Mouse (Mus musculus) heart, adult 2 months (tissue): ENCODE data around the gene Foxp1. TPM values are rescaled to one million over a fixed set of nuclear protein-coding genes. Genes with fewer than 3 reads are reported as not detected.

ENCODE experiments used
- DNase-seq, 2 experiments: peaks; one replicate each; pipeline ENCODE4 v3.0.0; 2021
- H3K27ac ChIP-seq: fragments of 200-600 bp; 2 replicates; pipeline ENCODE4 v1.8.1; 2022
- H3K27me3 ChIP-seq: fragments of 200-500 bp; 2 replicates; pipeline ENCODE4 v1.6.1; 2012; ENCODE audit warnings: mild to moderate bottlenecking, low read length, inconsistent platforms, mixed read lengths; ENCODE audit not compliant: control insufficient read depth, insufficient read depth
- H3K36me3 ChIP-seq: fragments of 200-500 bp; 2 replicates; pipeline ENCODE4 v1.6.1; 2012; ENCODE audit warnings: low read length, inconsistent platforms; ENCODE audit not compliant: control insufficient read depth, insufficient read depth
- H3K4me1 ChIP-seq: fragments of 200-500 bp; 2 replicates; pipeline ENCODE4 v1.6.1; 2011; ENCODE audit warnings: low read length; ENCODE audit not compliant: control insufficient read depth, insufficient read depth
- H3K4me3 ChIP-seq: fragments of 200-600 bp; 2 replicates; pipeline ENCODE4 v1.8.1; 2022
- H3K79me2 ChIP-seq: fragments of 200-500 bp; replicated peaks from 2 replicates; pipeline ENCODE4 v1.6.1; 2012; ENCODE audit warnings: mild to moderate bottlenecking, inconsistent platforms, low read length, moderate library complexity, mixed read lengths; ENCODE audit not compliant: control insufficient read depth, insufficient read depth
- H3K9ac ChIP-seq: fragments of 200-500 bp; 2 replicates; pipeline ENCODE4 v1.6.1; 2012; ENCODE audit warnings: low read depth, mild to moderate bottlenecking, control low read depth, inconsistent platforms, low read length, mixed read lengths
- CTCF ChIP-seq: fragments of 200-600 bp; IDR thresholded peaks from 2 replicates; pipeline ENCODE4 v1.8.1; 2022; ENCODE audit warnings: antibody characterized with exemption, mild to moderate bottlenecking, moderate library complexity
- EP300 ChIP-seq: fragments of 200-500 bp; IDR thresholded peaks from 2 replicates; pipeline ENCODE4 v1.6.1; 2011; ENCODE audit warnings: low read depth, low read length, control low read depth; ENCODE audit not compliant: insufficient read depth
- POLR2A ChIP-seq: fragments of 200-500 bp; IDR thresholded peaks from 2 replicates; pipeline ENCODE4 v1.6.1; 2011; ENCODE audit warnings: mild to moderate bottlenecking, low read depth, low read length, control low read depth; ENCODE audit not compliant: insufficient read depth
- WGBS: fragments of 180-500 bp; shearing (Covaris S2); methylation state at CpG from one replicate; pipeline ENCODE4 v1.1.7; 2018; 5-methylcytosine and 5-hydroxymethylcytosine counted together
- intact Hi-C: fragments of 180-260 bp; cut with DNase I; formaldehyde crosslinking; loops from one replicate; pipeline ENCODE4 v1.15.1; 2025
- polyA plus RNA-seq: library from polyadenylated mRNA; depleted of rRNA; stranded (reverse); fragments of >200 nt; gene quantifications from 2 replicates; pipeline ENCODE4 v1.2.3, GENCODE M21; 2012
- total RNA-seq, 2 experiments: library from RNA; stranded (reverse); gene quantifications; 2 replicates each; pipeline ENCODE4 v1.2.3; 2021

Foxp1 gene
- total and polyA plus RNA-seq, 3 experiments, result 22.9 to 31.6 (median 26.4) TPM

DNA sequence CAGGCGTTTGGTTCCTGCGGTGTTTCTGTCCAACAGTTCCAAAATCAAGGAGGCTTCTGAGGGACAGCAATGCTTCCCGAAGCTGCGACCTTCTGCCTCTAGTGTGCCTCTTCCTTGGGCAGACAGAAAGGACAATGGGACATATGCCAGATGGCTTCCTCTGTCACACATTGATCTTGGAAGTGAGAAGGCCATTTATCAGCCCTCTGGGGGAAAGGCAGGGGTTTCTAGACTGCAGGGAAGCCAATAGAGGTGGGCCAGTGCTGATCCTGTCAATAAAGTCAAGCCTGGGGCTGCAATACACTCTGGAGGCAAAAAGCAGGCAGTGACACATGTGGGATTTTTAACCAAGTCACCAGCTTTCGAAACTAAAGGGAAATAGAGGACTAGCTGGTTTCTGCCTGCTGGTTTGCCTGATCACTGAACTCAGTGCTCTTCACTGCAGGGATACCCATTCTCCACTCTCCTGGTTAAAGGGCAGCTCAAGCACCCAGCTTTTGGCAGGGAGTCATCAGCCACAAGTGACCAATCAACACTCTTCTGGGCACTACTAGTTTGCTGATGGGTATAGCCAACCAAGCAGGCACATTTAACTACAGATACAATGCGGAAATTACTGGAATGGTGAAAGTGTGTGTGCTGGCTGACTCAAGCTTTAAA, 315.2 kb downstream of the Foxp1 start:
- no peaks in the 10 kb centered on the region; the same call in 1 of the 2 replicates for H3K36me3 ChIP-seq
- no peak overlapping the region for H3K4me3 ChIP-seq
- no peak for TF ChIP-seq CTCF
- TF ChIP-seq EP300, result no peak
- no peak for TF ChIP-seq POLR2A
- intact Hi-C loops, result no loop called here
- no peak for DNase-seq
- no peaks in the 10 kb centered on the region for H3K27me3 ChIP-seq
- WGBS, result 48% methylated on average over 6 of the region's 6 CpGs
- H3K79me2 ChIP-seq, result no peaks in the 10 kb centered on the region
- H3K27ac ChIP-seq, result no peak overlapping the region
- H3K4me1 ChIP-seq, result peaks cover 5% of the 10 kb centered on the region
- no peak overlapping the region for H3K9ac ChIP-seq

DNA sequence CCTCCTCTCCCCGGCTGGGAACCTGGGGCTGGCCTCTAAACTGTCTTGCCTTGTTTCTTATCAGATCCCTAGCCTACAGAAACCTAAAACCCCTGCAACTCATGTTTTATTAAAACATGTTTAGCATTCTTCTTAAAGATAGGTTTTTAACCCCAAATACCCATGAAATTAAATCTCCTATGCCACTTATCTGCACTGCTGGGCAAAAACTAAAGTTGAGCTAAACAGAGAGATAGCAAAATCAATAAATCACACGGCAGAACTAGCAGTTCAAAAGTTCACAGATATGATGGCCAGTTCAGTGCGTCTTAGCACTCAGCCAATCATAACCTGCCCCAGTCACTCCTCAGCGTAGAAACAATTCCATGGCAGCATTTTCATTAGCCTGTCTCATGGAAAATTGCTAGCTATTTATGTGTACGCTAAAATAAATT, 316.1 kb downstream of the Foxp1 start:
- intact Hi-C loops, result no loop called here
- no peaks in the 10 kb centered on the region for H3K27me3 ChIP-seq
- WGBS, result 49% methylated on average over 5 of the region's 5 CpGs
- no peak overlapping the region for H3K27ac ChIP-seq
- H3K4me1 ChIP-seq, result peaks cover 5% of the 10 kb centered on the region
- no peaks in the 10 kb centered on the region for H3K79me2 ChIP-seq
- no peaks in the 10 kb centered on the region; the same call in 1 of the 2 replicates for H3K36me3 ChIP-seq
- TF ChIP-seq POLR2A (no peak), EP300 (no peak)
- no peak overlapping the region for H3K4me3 ChIP-seq
- DNase-seq, result no peak
- no peak overlapping the region for H3K9ac ChIP-seq

DNA sequence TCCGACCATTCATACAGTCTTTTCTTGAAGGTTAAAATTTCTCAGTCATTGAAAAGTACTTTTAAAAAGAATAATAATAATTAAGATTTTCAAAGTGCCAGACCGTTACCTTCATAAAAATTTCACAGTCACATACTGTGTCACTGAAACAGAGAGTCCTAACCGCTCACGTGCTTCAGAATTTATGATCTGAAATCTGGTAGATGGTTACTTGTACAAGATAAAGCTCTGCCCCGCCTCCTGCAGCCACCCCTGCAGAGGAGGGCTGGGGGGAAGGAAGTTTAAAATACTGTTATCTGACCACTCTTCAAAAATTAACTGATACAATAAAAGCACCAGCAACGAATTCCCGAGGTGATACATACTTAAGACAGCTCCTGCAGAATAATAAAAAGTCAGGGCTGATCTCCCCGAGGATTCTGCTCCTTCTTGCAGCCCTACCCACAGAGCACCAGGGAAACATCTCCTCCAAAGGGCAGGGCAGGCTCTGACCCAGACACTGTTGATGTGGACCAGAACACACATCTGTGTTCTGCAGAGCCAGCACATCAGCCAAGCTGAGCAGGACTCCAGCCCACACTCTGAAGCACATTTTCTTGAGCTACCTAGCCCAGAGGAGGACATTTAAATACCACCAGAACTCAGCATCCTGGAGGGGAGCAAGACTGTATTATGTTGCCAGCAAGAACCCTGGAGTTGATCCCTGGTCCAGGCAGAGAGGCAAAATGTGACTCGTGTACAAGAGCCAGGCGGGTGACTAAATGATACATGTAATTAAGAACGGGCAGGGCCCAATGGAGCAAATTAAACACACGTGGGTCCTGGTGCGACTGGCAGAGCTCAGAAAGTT, 316.7 kb downstream of the Foxp1 start:
- 41% methylated on average over 13 of the region's 13 CpGs for WGBS
- H3K9ac ChIP-seq, result no peak overlapping the region

DNA sequence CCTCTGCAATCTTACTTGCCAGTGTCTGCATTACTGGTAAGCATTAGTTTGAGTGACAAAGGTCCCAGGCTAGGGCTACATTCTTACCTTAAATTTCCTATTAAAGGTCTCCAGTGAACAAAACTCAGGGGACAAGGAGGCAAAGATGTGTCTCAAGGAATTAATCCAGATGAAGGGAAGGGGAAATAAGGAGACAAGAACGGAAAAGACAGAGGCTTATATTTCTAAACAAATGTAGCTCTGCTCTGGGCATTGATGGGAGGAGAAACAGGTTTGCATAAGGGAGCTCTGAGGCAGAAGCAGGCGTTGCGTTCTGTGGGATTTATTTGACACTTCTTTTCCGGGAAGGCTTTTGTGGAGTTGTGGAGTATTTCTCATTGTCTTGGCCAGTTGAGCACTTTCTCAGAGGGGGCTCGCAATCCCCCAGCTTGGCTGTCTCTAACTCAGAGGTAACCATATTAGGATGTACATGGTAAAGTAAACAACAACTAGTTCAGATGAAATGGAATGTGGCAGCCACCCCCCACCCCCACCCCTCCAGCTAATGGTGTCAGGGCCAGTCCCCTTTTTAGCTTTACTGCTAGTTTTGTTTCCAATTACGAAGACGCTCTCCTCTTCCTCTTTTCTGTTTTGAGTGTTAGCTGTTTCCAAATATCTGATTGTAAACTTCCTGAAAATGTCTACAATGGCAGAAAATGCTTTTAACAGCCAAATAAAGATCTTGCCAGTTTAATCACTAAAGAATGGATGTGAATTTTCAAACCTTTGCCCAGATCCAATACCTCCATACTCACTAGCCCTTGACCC, 317.5 kb downstream of the Foxp1 start:
- H3K27ac ChIP-seq, result peak overlapping the region; percentile 23
- intact Hi-C loops, result no loop called here

More for the DNA sequence above, 316.7 kb downstream of the Foxp1 start:
- no peak for TF ChIP-seq EP300
- no peak for TF ChIP-seq CTCF
- TF ChIP-seq POLR2A, result no peak
- intact Hi-C loops, result no loop called here
- H3K36me3 ChIP-seq, result no peaks in the 10 kb centered on the region; the same call in 1 of the 2 replicates
- H3K27ac ChIP-seq, result no peak overlapping the region; the same call in 1 of the 2 replicates
- peaks cover 8% of the 10 kb centered on the region for H3K4me1 ChIP-seq
- no peak overlapping the region for H3K4me3 ChIP-seq
- H3K27me3 ChIP-seq, result no peaks in the 10 kb centered on the region
- no peak for DNase-seq
- H3K79me2 ChIP-seq, result no peaks in the 10 kb centered on the region

DNA sequence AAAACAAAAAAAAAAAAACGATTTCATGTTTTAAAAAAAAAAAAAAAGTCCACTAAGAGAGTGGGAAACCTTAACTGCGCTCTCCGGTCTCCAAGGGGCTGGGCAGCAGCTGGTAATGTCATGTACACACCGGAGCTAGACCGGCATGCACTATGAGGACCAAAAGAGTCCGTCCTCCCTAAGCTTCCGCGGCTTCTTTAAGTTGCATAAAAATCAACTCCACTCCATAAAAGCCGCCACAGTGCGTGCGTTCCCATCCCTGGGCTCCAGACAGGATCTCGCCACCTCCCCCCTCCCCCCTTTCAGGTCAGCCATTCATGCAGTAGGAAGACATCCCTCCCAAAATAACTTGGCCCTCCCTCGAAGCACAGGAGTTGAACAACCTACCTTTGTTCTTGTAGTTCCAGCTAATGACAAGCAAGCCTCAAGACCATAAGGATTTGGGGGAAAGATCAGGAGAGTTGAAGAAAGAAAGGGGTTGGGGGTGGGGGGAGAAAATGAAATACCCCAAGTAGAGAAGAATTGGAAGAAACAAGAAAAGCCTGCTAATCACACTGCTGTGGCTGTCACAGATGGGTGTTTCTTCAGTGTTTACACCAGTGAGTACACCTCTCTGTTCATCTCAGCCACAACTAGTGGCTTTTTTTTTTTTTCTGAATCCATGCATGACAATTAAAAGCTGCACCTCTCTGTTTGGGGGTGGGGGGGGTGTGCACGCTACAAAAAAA, 318.3 kb downstream of the Foxp1 start:
- H3K4me1 ChIP-seq, result peaks cover 8% of the 10 kb centered on the region

More for the DNA sequence above, 317.5 kb downstream of the Foxp1 start:
- Histone ChIP-seq H3K4me1 (peaks cover 8% of the 10 kb centered on the region), H3K9ac (no peak overlapping the region; the same call in 1 of the 2 replicates), H3K79me2 (no peaks in the 10 kb centered on the region), H3K4me3 (no peak overlapping the region), H3K27me3 (no peaks in the 10 kb centered on the region), H3K36me3 (no peaks in the 10 kb centered on the region; the same call in 1 of the 2 replicates)
- TF ChIP-seq CTCF, result no peak
- no peak for TF ChIP-seq POLR2A
- no peak for TF ChIP-seq EP300
- DNase-seq, result no peak
- 23% methylated on average over 7 of the region's 7 CpGs for WGBS

More for the DNA sequence above, 318.3 kb downstream of the Foxp1 start:
- H3K36me3 ChIP-seq, result no peaks in the 10 kb centered on the region; the same call in 1 of the 2 replicates
- TF ChIP-seq CTCF (no peak), POLR2A (no peak), EP300 (no peak)
- peak overlapping the region; percentile 52; the same call in 1 of the 2 replicates for H3K9ac ChIP-seq
- 11% methylated on average over 14 of the region's 14 CpGs for whole genome bisulfite sequencing
- no peak overlapping the region; the same call in 1 of the 2 replicates for H3K27ac ChIP-seq
- H3K79me2 ChIP-seq, result no peaks in the 10 kb centered on the region
- no peaks in the 10 kb centered on the region for H3K27me3 ChIP-seq
- peak in 1 of 2 experiments; percentile 28 for DNase-seq
- H3K4me3 ChIP-seq, result peak overlapping the region; percentile 36
- intact Hi-C loops, result no loop called here
